Mouse (Mus musculus) ES-E14 (cell line): Measurements from ENCODE around the gene Fbln2. TPM values are rescaled to one million over a fixed set of nuclear protein-coding genes. Genes with fewer than 3 reads are reported as not detected.

Experiments used
- DNase-seq: peaks from one replicate; pipeline ENCODE4 v3.0.0-alpha.2; 2013; ENCODE audit warnings: low read depth, low spot score
- H3K27ac ChIP-seq: 2 replicates; pipeline ENCODE4 v1.5.1; 2012; ENCODE audit warnings: low read depth, mild to moderate bottlenecking, low read length, moderate library complexity, mixed read lengths; ENCODE audit not compliant: poor library complexity, insufficient read depth, severe bottlenecking
- H3K36me3 ChIP-seq: 2 replicates; pipeline ENCODE4 v1.6.1; 2012; ENCODE audit warnings: mild to moderate bottlenecking, low read length, moderate library complexity, mixed read lengths; ENCODE audit not compliant: control insufficient read depth, poor library complexity, insufficient read depth, severe bottlenecking
- H3K4me1 ChIP-seq, 2 experiments: fragments of 150-350 bp in 1 of 2; sonication (generic) in 1 of 2; 2 replicates each; pipeline ENCODE4 v1.6.1; 2012; ENCODE audit warnings: low read length in 2 of 2, mild to moderate bottlenecking in 1 of 2, mixed read lengths in 1 of 2; ENCODE audit not compliant: control insufficient read depth in 2 of 2, insufficient read depth in 2 of 2, poor library complexity in 1 of 2
- H3K4me3 ChIP-seq, 2 experiments: fragments of 150-350 bp in 1 of 2; sonication (generic) in 1 of 2; 2 replicates each; pipeline ENCODE4 v1.5.1; 2012; ENCODE audit warnings: low read length in 2 of 2, low read depth in 1 of 2, mild to moderate bottlenecking in 1 of 2, mixed read lengths in 1 of 2; ENCODE audit not compliant: insufficient read depth in 1 of 2, poor library complexity in 1 of 2, severe bottlenecking in 1 of 2
- H3K9ac ChIP-seq: 2 replicates; pipeline ENCODE4 v1.6.1; 2012; ENCODE audit warnings: low read depth, mild to moderate bottlenecking, low read length, mixed read lengths; ENCODE audit not compliant: poor library complexity, insufficient read depth, severe bottlenecking
- H3K9me3 ChIP-seq: fragments of 150-350 bp; sonication (generic); 2 replicates; pipeline ENCODE4 v1.6.1; 2012; ENCODE audit warnings: low read depth, mild to moderate bottlenecking, low read length; ENCODE audit not compliant: control insufficient read depth, insufficient read depth
- CHD2 ChIP-seq: IDR thresholded peaks from 2 replicates; pipeline ENCODE4 v1.6.1; 2014; ENCODE audit warnings: mild to moderate bottlenecking, low read depth, low read length, inconsistent platforms
- HCFC1 ChIP-seq: IDR thresholded peaks from 2 replicates; pipeline ENCODE4 v1.6.1; 2012; ENCODE audit warnings: low read length, inconsistent platforms, borderline replicate concordance; ENCODE audit not compliant: insufficient read depth
- MAFK ChIP-seq: IDR thresholded peaks from 2 replicates; pipeline ENCODE4 v1.6.1; 2014; ENCODE audit warnings: mild to moderate bottlenecking, low read depth, low read length, inconsistent platforms; ENCODE audit not compliant: insufficient read depth
- ZC3H11A ChIP-seq: IDR thresholded peaks from 2 replicates; pipeline ENCODE4 v1.6.1; 2012; ENCODE audit warnings: low read depth, mild to moderate bottlenecking, inconsistent platforms, low read length, borderline replicate concordance
- ZNF384 ChIP-seq: IDR thresholded peaks from 2 replicates; pipeline ENCODE4 v1.6.1; 2012; ENCODE audit warnings: low read depth, low read length, inconsistent platforms
- in situ Hi-C, 2 experiments: fragments of 600-800 bp; cut with MboI; formaldehyde crosslinking; loops; one replicate each; pipeline ENCODE4 v1.15.1; 2025; ENCODE audit warnings: low sequenced_read_pairs in 2 of 2, inconsistent platforms in 1 of 2; ENCODE audit not compliant: unreplicated experiment in 2 of 2
- total RNA-seq: library from RNA; depleted of rRNA; stranded (reverse); fragments of 300-350 nt; gene quantifications from 2 replicates; pipeline ENCODE4 v1.2.3, GENCODE M21; 2012

The Fbln2 gene
- total RNA-seq, 1 experiment: 24.7 TPM

DNA sequence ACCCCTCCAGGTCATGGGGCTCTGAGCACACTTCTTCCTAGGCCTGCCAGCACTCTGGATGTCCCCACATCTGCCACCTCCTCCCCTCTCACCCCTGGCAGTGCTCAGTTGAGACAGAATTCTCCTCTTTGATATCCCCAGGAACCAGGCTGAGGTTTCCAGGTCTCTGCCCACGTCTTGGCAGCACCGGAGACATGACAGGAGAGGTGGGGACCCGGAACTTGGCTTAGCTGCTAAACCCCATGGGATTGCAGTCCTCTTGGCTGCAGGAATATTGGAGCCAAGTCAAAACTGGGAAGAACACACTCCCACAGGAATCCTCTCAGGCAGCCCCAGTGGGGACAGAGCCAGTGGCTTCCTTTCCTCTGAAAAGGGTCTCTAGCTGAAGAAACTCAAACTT, 24.4 kb upstream of the Fbln2 start:
- DNase-seq: no peak
- TF ChIP-seq MAFK: no peak
- no peak for TF ChIP-seq HCFC1
- no peak for TF ChIP-seq CHD2
- no peak for TF ChIP-seq ZNF384
- no peak for TF ChIP-seq ZC3H11A
- Histone ChIP-seq H3K4me1 (no peaks in the 10 kb centered on the region), H3K36me3 (no peaks in the 10 kb centered on the region), H3K4me3 (no peak overlapping the region), H3K9ac (no peak overlapping the region), H3K27ac (no peak overlapping the region), H3K9me3 (no peaks in the 10 kb centered on the region)
- in situ Hi-C loops: no loop called here

DNA sequence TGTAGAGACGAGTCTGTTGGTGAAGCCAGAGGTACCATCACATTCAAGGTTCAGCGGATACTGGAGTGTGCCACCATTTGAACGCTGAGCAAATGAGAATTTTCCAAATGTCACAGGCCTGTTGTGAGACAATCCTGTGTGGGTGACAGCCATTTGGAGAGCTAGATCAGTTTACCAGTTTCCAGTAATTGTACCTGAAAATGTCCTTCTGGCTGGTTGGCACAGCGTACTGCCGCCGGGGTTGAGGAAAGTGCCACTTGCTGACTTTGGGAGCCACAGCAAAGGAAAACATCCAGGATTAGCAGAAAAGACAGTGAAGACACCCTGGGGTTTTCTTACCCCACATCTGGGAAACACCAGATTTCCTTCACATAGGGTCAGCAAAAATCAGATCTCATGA, 22.3 kb upstream of the Fbln2 start:
- H3K9me3 ChIP-seq: no peaks in the 10 kb centered on the region
- no peak for DNase-seq
- in situ Hi-C loops: no loop called here

GRCm38 (mm10) chr6:91191465-91191864, 20.8 kb upstream of the Fbln2 start:
- in situ Hi-C loops: no loop called here
- H3K9ac ChIP-seq: no peak overlapping the region
- no peaks in the 10 kb centered on the region for H3K4me1 ChIP-seq
- no peak overlapping the region for H3K4me3 ChIP-seq
- no peaks in the 10 kb centered on the region for H3K36me3 ChIP-seq
- no peak for DNase-seq
- H3K27ac ChIP-seq: no peak overlapping the region
- no peaks in the 10 kb centered on the region for H3K9me3 ChIP-seq
- TF ChIP-seq MAFK: no peak
- TF ChIP-seq ZNF384: no peak
- no peak for TF ChIP-seq CHD2
- no peak for TF ChIP-seq ZC3H11A
- no peak for TF ChIP-seq HCFC1

More for the DNA sequence above, 22.3 kb upstream of the Fbln2 start:
- H3K9ac ChIP-seq: no peak overlapping the region
- no peaks in the 10 kb centered on the region for H3K36me3 ChIP-seq
- TF ChIP-seq ZC3H11A (no peak), HCFC1 (no peak), MAFK (no peak), CHD2 (no peak), ZNF384 (no peak)
- no peaks in the 10 kb centered on the region for H3K4me1 ChIP-seq
- no peak overlapping the region for H3K4me3 ChIP-seq
- H3K27ac ChIP-seq: no peak overlapping the region

- TF ChIP-seq HCFC1: no peak
- no peak for TF ChIP-seq CHD2
- TF ChIP-seq ZC3H11A: no peak
- no peak for TF ChIP-seq ZNF384
- no peak for TF ChIP-seq MAFK
- Histone ChIP-seq H3K9me3 (no peaks in the 10 kb centered on the region), H3K27ac (no peak overlapping the region), H3K4me3 (no peak overlapping the region), H3K36me3 (no peaks in the 10 kb centered on the region), H3K9ac (no peak overlapping the region), H3K4me1 (no peaks in the 10 kb centered on the region)
- in situ Hi-C loops: no loop called here
- no peak for DNase-seq
These were observed 19.8 kb upstream of the Fbln2 start for GRCm38 (mm10) chr6:91192421-91192820.

GRCm38 (mm10) chr6:91192851-91193545, 19.3 kb upstream of the Fbln2 start:
- H3K4me3 ChIP-seq: no peak overlapping the region
- no peaks in the 10 kb centered on the region for H3K4me1 ChIP-seq
- no peak overlapping the region for H3K9ac ChIP-seq
- in situ Hi-C loops: no loop called here
- H3K36me3 ChIP-seq: no peaks in the 10 kb centered on the region
- no peak for TF ChIP-seq ZNF384
- TF ChIP-seq HCFC1: no peak
- no peak for TF ChIP-seq MAFK
- no peak for TF ChIP-seq ZC3H11A
- TF ChIP-seq CHD2: no peak
- no peaks in the 10 kb centered on the region for H3K9me3 ChIP-seq
- DNase-seq: no peak
- no peak overlapping the region for H3K27ac ChIP-seq
